Mouse (Mus musculus) embryonic facial prominence, embryonic 13.5 days (tissue): ENCODE data around the gene Arf4. TPM values are rescaled to one million over a fixed set of nuclear protein-coding genes. Genes with fewer than 3 reads are reported as not detected.

Experiments
- ATAC-seq: fragments of 200-750 bp; cut with Nextera tagmentation; 2 replicates; pipeline ENCODE4 v1.8.0; 2017; ENCODE audit warnings: low read depth; ENCODE audit not compliant: insufficient number of reproducible peaks, insufficient read depth, low FRiP score, low TSS enrichment
- H3K27ac ChIP-seq: fragments of 300-500 bp; sonication (generic); 2 replicates; pipeline ENCODE4 v1.5.1; 2015; ENCODE audit warnings: moderate library complexity, mild to moderate bottlenecking, inconsistent platforms
- H3K27me3 ChIP-seq: fragments of 300-500 bp; sonication (generic); 2 replicates; pipeline ENCODE4 v1.6.1; 2015; ENCODE audit warnings: mild to moderate bottlenecking, inconsistent platforms
- H3K36me3 ChIP-seq: fragments of 300-500 bp; sonication (generic); 2 replicates; pipeline ENCODE4 v1.6.1; 2015; ENCODE audit warnings: mild to moderate bottlenecking, inconsistent platforms
- H3K4me1 ChIP-seq: fragments of 300-500 bp; sonication (generic); 2 replicates; pipeline ENCODE4 v1.6.1; 2015; ENCODE audit warnings: inconsistent platforms
- H3K4me2 ChIP-seq: fragments of 300-500 bp; sonication (generic); 2 replicates; pipeline ENCODE4 v1.6.1; 2015; ENCODE audit warnings: moderate library complexity, mild to moderate bottlenecking, inconsistent platforms
- H3K4me3 ChIP-seq: fragments of 300-500 bp; sonication (generic); 2 replicates; pipeline ENCODE4 v1.5.1; 2015; ENCODE audit warnings: mild to moderate bottlenecking, inconsistent platforms
- H3K9ac ChIP-seq: fragments of 300-500 bp; sonication (generic); 2 replicates; pipeline ENCODE4 v1.6.1; 2015; ENCODE audit warnings: mild to moderate bottlenecking, inconsistent platforms
- H3K9me3 ChIP-seq: fragments of 300-500 bp; sonication (generic); 2 replicates; pipeline ENCODE4 v1.6.1; 2016; ENCODE audit warnings: inconsistent platforms
- WGBS: fragments of 180-500 bp; shearing (Covaris S2); methylation state at CpG from one replicate; pipeline ENCODE4 v1.1.7; 2015; ENCODE audit warnings: mixed read lengths; 5-methylcytosine and 5-hydroxymethylcytosine counted together
- polyA plus RNA-seq: library from polyadenylated mRNA; unstranded; fragments of >200 nt; fragmentation: Nextera tagmentation; extraction: Ambion mirVana; gene quantifications from 2 replicates; pipeline ENCODE4 v1.2.1, GENCODE M21; 2015

Arf4 gene
- polyA plus RNA-seq, 1 experiment from 2014 or later = 600 TPM

- Histone ChIP-seq H3K4me1 (peaks cover 19% of the 10 kb centered on the region), H3K4me3 (peak overlapping the region; percentile 89), H3K9ac (peak overlapping the region; percentile 96), H3K4me2 (peak overlapping the region; percentile 80), H3K27ac (peak overlapping the region; percentile 96), H3K9me3 (no peaks in the 10 kb centered on the region), H3K36me3 (no peaks in the 10 kb centered on the region), H3K27me3 (no peaks in the 10 kb centered on the region)
- no peak for ATAC-seq
- WGBS = under 1% methylated on average over 16 of the region's 16 CpGs
These were observed 822 bp downstream of the Arf4 start for GRCm38 (mm10) chr14:26638708-26639084.

- Histone ChIP-seq H3K4me2 (peak overlapping the region; percentile 80), H3K4me1 (peaks cover 19% of the 10 kb centered on the region), H3K27me3 (no peaks in the 10 kb centered on the region), H3K4me3 (peak overlapping the region; percentile 89), H3K9me3 (no peaks in the 10 kb centered on the region), H3K9ac (peak overlapping the region; percentile 96), H3K36me3 (no peaks in the 10 kb centered on the region), H3K27ac (no peak overlapping the region)
- WGBS = 11% methylated on average over 11 of the region's 11 CpGs
- no peak for ATAC-seq
These were observed 1.4 kb downstream of the Arf4 start for GRCm38 (mm10) chr14:26639251-26639650.

- Histone ChIP-seq H3K4me3 (peak overlapping the region; percentile 89), H3K4me1 (peaks cover 19% of the 10 kb centered on the region), H3K4me2 (peak overlapping the region; percentile 80), H3K27me3 (no peaks in the 10 kb centered on the region), H3K27ac (no peak overlapping the region), H3K36me3 (no peaks in the 10 kb centered on the region), H3K9ac (peak overlapping the region; percentile 58), H3K9me3 (no peaks in the 10 kb centered on the region)
- no peak for ATAC-seq
- WGBS = 51% methylated on average over 2 of the region's 2 CpGs
These were observed 2.1 kb downstream of the Arf4 start for GRCm38 (mm10) chr14:26639961-26640360.

- WGBS = 81% methylated on average over 3 of the region's 3 CpGs
- no peaks in the 10 kb centered on the region for H3K9me3 ChIP-seq
- no peaks in the 10 kb centered on the region for H3K27me3 ChIP-seq
- no peak overlapping the region for H3K27ac ChIP-seq
- no peak overlapping the region for H3K4me3 ChIP-seq
- no peak overlapping the region for H3K9ac ChIP-seq
- H3K36me3 ChIP-seq = peaks cover 7% of the 10 kb centered on the region; the same call in 1 of the 2 replicates
- peaks cover 21% of the 10 kb centered on the region for H3K4me1 ChIP-seq
- H3K4me2 ChIP-seq = no peak overlapping the region
- ATAC-seq = no peak
These were observed 5.2 kb downstream of the Arf4 start for GRCm38 (mm10) chr14:26643006-26643624.

- Histone ChIP-seq H3K9ac (no peak overlapping the region), H3K27ac (peak overlapping the region; percentile 33; the same call in 1 of the 2 replicates), H3K4me1 (peaks cover 9% of the 10 kb centered on the region), H3K27me3 (no peaks in the 10 kb centered on the region), H3K4me3 (no peak overlapping the region), H3K4me2 (peak overlapping the region; percentile 14; the same call in 1 of the 2 replicates), H3K9me3 (no peaks in the 10 kb centered on the region), H3K36me3 (peaks cover 18% of the 10 kb centered on the region)
- ATAC-seq = no peak
- WGBS = 49% methylated on average over 5 of the region's 5 CpGs
These were observed 8.2 kb downstream of the Arf4 start for GRCm38 (mm10) chr14:26645989-26646650.

- Histone ChIP-seq H3K4me1 (peaks cover 9% of the 10 kb centered on the region), H3K36me3 (peaks cover 30% of the 10 kb centered on the region), H3K9me3 (no peaks in the 10 kb centered on the region), H3K4me3 (no peak overlapping the region), H3K4me2 (no peak overlapping the region), H3K9ac (no peak overlapping the region), H3K27me3 (no peaks in the 10 kb centered on the region), H3K27ac (no peak overlapping the region)
- WGBS = 79% methylated on average over 2 of the region's 2 CpGs
- ATAC-seq = no peak
These were observed 9.9 kb downstream of the Arf4 start for GRCm38 (mm10) chr14:26647811-26648210.

- H3K27me3 ChIP-seq = no peaks in the 10 kb centered on the region
- H3K36me3 ChIP-seq = peaks cover 64% of the 10 kb centered on the region
These were observed 14.0 kb downstream of the Arf4 start for GRCm38 (mm10) chr14:26651901-26652300.

GRCm38 (mm10) chr14:26658178-26658577, 20.3 kb downstream of the Arf4 start:
- Histone ChIP-seq H3K9me3 (no peaks in the 10 kb centered on the region), H3K4me1 (no peaks in the 10 kb centered on the region), H3K9ac (no peak overlapping the region), H3K4me2 (no peak overlapping the region), H3K36me3 (peaks cover 43% of the 10 kb centered on the region), H3K27ac (no peak overlapping the region), H3K4me3 (no peak overlapping the region), H3K27me3 (no peaks in the 10 kb centered on the region)
- ATAC-seq = no peak

More at GRCm38 (mm10) chr14:26651901-26652300, 14.0 kb downstream of the Arf4 start:
- H3K27ac ChIP-seq = no peak overlapping the region
- ATAC-seq = no peak
- H3K4me1 ChIP-seq = no peaks in the 10 kb centered on the region
- no peaks in the 10 kb centered on the region for H3K9me3 ChIP-seq
- no peak overlapping the region for H3K4me2 ChIP-seq
- no peak overlapping the region for H3K4me3 ChIP-seq
- no peak overlapping the region for H3K9ac ChIP-seq

- Histone ChIP-seq H3K4me1 (no peaks in the 10 kb centered on the region), H3K27me3 (no peaks in the 10 kb centered on the region), H3K4me3 (no peak overlapping the region), H3K9me3 (no peaks in the 10 kb centered on the region), H3K36me3 (peaks cover 34% of the 10 kb centered on the region), H3K9ac (no peak overlapping the region), H3K4me2 (no peak overlapping the region), H3K27ac (no peak overlapping the region)
- ATAC-seq = no peak
- 100% methylated on average over 1 of the region's 1 CpGs for WGBS
These were observed 22.4 kb downstream of the Arf4 start for GRCm38 (mm10) chr14:26660233-26660632.

- H3K4me3 ChIP-seq = no peak overlapping the region
- no peak for ATAC-seq
- H3K36me3 ChIP-seq = peaks cover 29% of the 10 kb centered on the region
- H3K4me1 ChIP-seq = peaks cover 7% of the 10 kb centered on the region
- H3K27me3 ChIP-seq = no peaks in the 10 kb centered on the region
- H3K9ac ChIP-seq = no peak overlapping the region
- no peak overlapping the region for H3K27ac ChIP-seq
- WGBS = 86% methylated on average over 3 of the region's 3 CpGs
- no peak overlapping the region for H3K4me2 ChIP-seq
- H3K9me3 ChIP-seq = no peaks in the 10 kb centered on the region
These were observed 24.1 kb downstream of the Arf4 start for GRCm38 (mm10) chr14:26662016-26662415.

GRCm38 (mm10) chr14:26662488-26662887, 24.6 kb downstream of the Arf4 start:
- H3K9me3 ChIP-seq = no peaks in the 10 kb centered on the region
- ATAC-seq = no peak
- no peak overlapping the region for H3K4me2 ChIP-seq
- WGBS = 79% methylated on average over 2 of the region's 2 CpGs
- no peak overlapping the region for H3K4me3 ChIP-seq
- no peak overlapping the region for H3K9ac ChIP-seq
- no peaks in the 10 kb centered on the region for H3K27me3 ChIP-seq
- H3K4me1 ChIP-seq = peaks cover 10% of the 10 kb centered on the region
- no peak overlapping the region for H3K27ac ChIP-seq
- peaks cover 26% of the 10 kb centered on the region for H3K36me3 ChIP-seq

GRCm38 (mm10) chr14:26663851-26664250, 26.0 kb downstream of the Arf4 start:
- Histone ChIP-seq H3K4me3 (no peak overlapping the region), H3K4me1 (peaks cover 19% of the 10 kb centered on the region), H3K4me2 (no peak overlapping the region), H3K9ac (no peak overlapping the region), H3K27me3 (no peaks in the 10 kb centered on the region), H3K9me3 (no peaks in the 10 kb centered on the region), H3K36me3 (peaks cover 18% of the 10 kb centered on the region), H3K27ac (no peak overlapping the region)
- 90% methylated on average over 2 of the region's 2 CpGs for WGBS
- ATAC-seq = no peak
